Mouse (Mus musculus) liver, adult 2 months (tissue): Measurements from ENCODE around the gene Acsl5.

Source experiments
- CTCF ChIP-seq: fragments of 200-500 bp; IDR thresholded peaks from 2 replicates; pipeline ENCODE4 v1.5.1; 2011; ENCODE audit warnings: low read depth, low read length, control low read depth
- POLR2A ChIP-seq: fragments of 200-500 bp; IDR thresholded peaks from 2 replicates; pipeline ENCODE4 v1.6.1; 2011; ENCODE audit warnings: low read length, control low read depth; ENCODE audit not compliant: insufficient read depth; ENCODE audit errors: extremely low read depth

DNA sequence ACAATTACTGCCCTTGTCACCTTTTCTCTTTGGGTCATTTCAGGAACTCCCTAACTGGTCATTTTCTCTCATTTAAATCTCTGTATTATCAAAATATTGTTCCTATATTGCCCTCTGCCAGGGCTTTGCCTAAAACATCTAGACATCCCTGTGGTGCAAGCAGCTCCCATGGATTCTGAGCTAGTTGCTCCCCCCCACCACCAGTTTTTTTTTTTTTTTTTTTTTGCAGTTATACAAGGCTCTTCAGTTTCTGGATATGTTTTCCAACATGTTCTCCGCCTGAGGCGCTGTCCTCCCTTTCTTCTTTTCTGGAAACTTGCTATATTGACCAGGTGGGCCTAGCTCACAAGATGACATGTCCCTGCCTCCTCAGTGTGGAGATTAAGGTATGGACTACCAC is 61.9 kb downstream of the Acsl5 start:
- TF ChIP-seq CTCF (no peak), POLR2A (no peak)
